Mouse (Mus musculus) lung, postnatal 0 days (tissue): ENCODE measurements around the gene Arl13b. TPM values are rescaled to one million over a fixed set of nuclear protein-coding genes. Genes with fewer than 3 reads are reported as not detected.

Experiments used
- ATAC-seq: fragments of 200-750 bp; cut with Nextera tagmentation; 2 replicates; pipeline ENCODE4 v1.8.0; 2017; ENCODE audit warnings: moderate library complexity
- DNase-seq: peaks from one replicate; pipeline ENCODE4 v3.0.0-alpha.2; 2016; ENCODE audit warnings: low spot score
- H3K27ac ChIP-seq: fragments of 300-500 bp; sonication (generic); 2 replicates; pipeline ENCODE4 v1.5.1; 2014; ENCODE audit warnings: antibody characterized with exemption, mild to moderate bottlenecking, low read length, mixed read lengths
- H3K27me3 ChIP-seq: fragments of 300-500 bp; sonication (generic); replicated peaks from 2 replicates; pipeline ENCODE4 v1.6.1; 2014; ENCODE audit warnings: low read length, mixed read lengths; ENCODE audit not compliant: insufficient read depth
- H3K36me3 ChIP-seq: fragments of 300-500 bp; sonication (generic); 2 replicates; pipeline ENCODE4 v1.6.1; 2014; ENCODE audit warnings: low read length, mixed read lengths; ENCODE audit not compliant: insufficient read depth
- H3K4me1 ChIP-seq: fragments of 300-500 bp; sonication (generic); 2 replicates; pipeline ENCODE4 v1.6.1; 2014; ENCODE audit warnings: antibody characterized with exemption, low read depth, low read length, mixed read lengths; ENCODE audit not compliant: insufficient read depth
- H3K4me2 ChIP-seq: fragments of 300-500 bp; sonication (generic); replicated peaks from 2 replicates; pipeline ENCODE4 v1.6.1; 2014; ENCODE audit warnings: low read depth, mild to moderate bottlenecking, low read length, moderate library complexity, mixed read lengths
- H3K4me3 ChIP-seq: fragments of 300-500 bp; sonication (generic); 2 replicates; pipeline ENCODE4 v1.5.1; 2014; ENCODE audit warnings: low read depth, low read length
- H3K9ac ChIP-seq: fragments of 300-500 bp; sonication (generic); replicated peaks from 2 replicates; pipeline ENCODE4 v1.6.1; 2014; ENCODE audit warnings: low read depth, mild to moderate bottlenecking
- H3K9me3 ChIP-seq: fragments of 300-500 bp; sonication (generic); 2 replicates; pipeline ENCODE4 v1.6.1; 2016; ENCODE audit warnings: low read length, mixed read lengths
- CTCF ChIP-seq: IDR thresholded peaks from 2 replicates; pipeline ENCODE4 v1.5.1; 2016; ENCODE audit warnings: antibody characterized with exemption, mild to moderate bottlenecking
- EP300 ChIP-seq: IDR thresholded peaks from 2 replicates; pipeline ENCODE4 v1.6.1; 2016; ENCODE audit warnings: antibody characterized with exemption, mild to moderate bottlenecking, control low read depth
- WGBS: fragments of 180-500 bp; shearing (Covaris S2); extraction: QIAGEN DNeasy Blood & Tissue Kit; methylation state at CpG from one replicate; pipeline ENCODE4 v1.1.7; 2014; 5-methylcytosine and 5-hydroxymethylcytosine counted together
- polyA plus RNA-seq: library from polyadenylated mRNA; unstranded; fragments of >200 nt; fragmentation: Nextera tagmentation; extraction: Ambion mirVana; gene quantifications from 2 replicates; pipeline ENCODE4 v1.2.1, GENCODE M21; 2015

Gene Arl13b
- polyA plus RNA-seq, 1 experiment from 2014 or later, result 22.8 TPM

GRCm38 (mm10) chr16:62853611-62854126 lies 6.8 kb upstream of the Arl13b start:
- ATAC-seq, result peak; percentile 47
- peak overlapping the region; percentile 72 for H3K9ac ChIP-seq
- H3K4me2 ChIP-seq, result peak overlapping the region; percentile 82
- H3K27ac ChIP-seq, result peak overlapping the region; percentile 92
- no peaks in the 10 kb centered on the region for H3K36me3 ChIP-seq
- H3K4me3 ChIP-seq, result peak overlapping the region; percentile 65
- peak; percentile 41 for DNase-seq
- no peaks in the 10 kb centered on the region for H3K27me3 ChIP-seq
- TF ChIP-seq EP300, result no peak
- no peaks in the 10 kb centered on the region for H3K9me3 ChIP-seq
- peaks cover 7% of the 10 kb centered on the region; the same call in 1 of the 2 replicates for H3K4me1 ChIP-seq
- WGBS, result 8% methylated on average over 2 of the region's 3 CpGs

GRCm38 (mm10) chr16:62852464-62853252 lies 5.8 kb upstream of the Arl13b start:
- ATAC-seq, result no peak
- no peak overlapping the region for H3K4me2 ChIP-seq
- WGBS, result 87% methylated on average over 3 of the region's 3 CpGs
- H3K9me3 ChIP-seq, result no peaks in the 10 kb centered on the region
- TF ChIP-seq CTCF, result no peak
- TF ChIP-seq EP300, result no peak
- no peak overlapping the region for H3K27ac ChIP-seq
- H3K4me3 ChIP-seq, result no peak overlapping the region
- no peak for DNase-seq
- peaks cover 7% of the 10 kb centered on the region; the same call in 1 of the 2 replicates for H3K4me1 ChIP-seq
- H3K27me3 ChIP-seq, result no peaks in the 10 kb centered on the region
- no peak overlapping the region for H3K9ac ChIP-seq
- H3K36me3 ChIP-seq, result no peaks in the 10 kb centered on the region

- H3K4me3 ChIP-seq, result no peak overlapping the region
- 0 out of 2 replicates have a peak, but pooled peaks cover 2% of the 10 kb centered on the region for H3K4me1 ChIP-seq
- no peak for ATAC-seq
- no peak for TF ChIP-seq CTCF
- no peak for TF ChIP-seq EP300
- no peak overlapping the region for H3K4me2 ChIP-seq
- no peaks in the 10 kb centered on the region for H3K27me3 ChIP-seq
- no peak overlapping the region for H3K9ac ChIP-seq
- no peak for DNase-seq
- H3K9me3 ChIP-seq, result no peaks in the 10 kb centered on the region
- H3K36me3 ChIP-seq, result no peaks in the 10 kb centered on the region
- no peak overlapping the region for H3K27ac ChIP-seq
- 78% methylated on average over 6 of the region's 6 CpGs for WGBS
Measured at GRCm38 (mm10) chr16:62845341-62845740, 1.5 kb downstream of the Arl13b start.

GRCm38 (mm10) chr16:62834016-62834735 lies 12.7 kb downstream of the Arl13b start:
- no peak overlapping the region for H3K9ac ChIP-seq
- no peaks in the 10 kb centered on the region for H3K4me1 ChIP-seq
- no peaks in the 10 kb centered on the region for H3K36me3 ChIP-seq
- WGBS, result 38% methylated on average over 3 of the region's 3 CpGs
- no peak overlapping the region for H3K27ac ChIP-seq
- ATAC-seq, result no peak
- DNase-seq, result no peak
- no peak for TF ChIP-seq EP300
- TF ChIP-seq CTCF, result no peak
- no peak overlapping the region for H3K4me3 ChIP-seq
- no peaks in the 10 kb centered on the region for H3K27me3 ChIP-seq
- no peaks in the 10 kb centered on the region for H3K9me3 ChIP-seq
- no peak overlapping the region for H3K4me2 ChIP-seq

- Histone ChIP-seq H3K36me3 (no peaks in the 10 kb centered on the region), H3K9me3 (no peaks in the 10 kb centered on the region), H3K4me1 (no peaks in the 10 kb centered on the region), H3K27ac (no peak overlapping the region), H3K4me2 (no peak overlapping the region), H3K9ac (no peak overlapping the region), H3K4me3 (no peak overlapping the region), H3K27me3 (no peaks in the 10 kb centered on the region)
- ATAC-seq, result peak; percentile 80
- peak; percentile 69 for DNase-seq
- TF ChIP-seq CTCF (peak; percentile 84), EP300 (no peak)
- 12% methylated on average over 4 of the region's 4 CpGs for whole genome bisulfite sequencing
Measured at GRCm38 (mm10) chr16:62832481-62832880, 14.4 kb downstream of the Arl13b start.

- Histone ChIP-seq H3K27ac (no peak overlapping the region), H3K9ac (no peak overlapping the region), H3K9me3 (no peaks in the 10 kb centered on the region), H3K36me3 (no peaks in the 10 kb centered on the region), H3K4me1 (no peaks in the 10 kb centered on the region), H3K4me3 (no peak overlapping the region), H3K4me2 (no peak overlapping the region), H3K27me3 (no peaks in the 10 kb centered on the region)
- 82% methylated on average over 2 of the region's 2 CpGs for WGBS
- DNase-seq (no peak), ATAC-seq (peak; percentile 52)
- TF ChIP-seq CTCF, result no peak
- TF ChIP-seq EP300, result no peak
Measured at GRCm38 (mm10) chr16:62832027-62832426, 14.8 kb downstream of the Arl13b start.
